Mouse (Mus musculus) heart, embryonic 16.5 days (tissue): ENCODE measurements around the gene Ppp1cb. TPM values are rescaled to one million over a fixed set of nuclear protein-coding genes. Genes with fewer than 3 reads are reported as not detected.

Experiments used
- ATAC-seq: fragments of 200-750 bp; cut with Nextera tagmentation; replicated peaks from 2 replicates; pipeline ENCODE4 v1.8.0; 2017; ENCODE audit warnings: moderate number of reproducible peaks; ENCODE audit not compliant: insufficient read depth, low FRiP score; ENCODE audit errors: extremely low read depth
- H3K27ac ChIP-seq: fragments of 300-500 bp; sonication (generic); 2 replicates; pipeline ENCODE4 v1.5.1; 2014; ENCODE audit warnings: mild to moderate bottlenecking, low read length, control low read depth, moderate library complexity
- H3K27me3 ChIP-seq: fragments of 300-500 bp; sonication (generic); 2 replicates; pipeline ENCODE4 v1.6.1; 2014; ENCODE audit warnings: low read length, mixed read lengths; ENCODE audit not compliant: control insufficient read depth, insufficient read depth
- H3K36me3 ChIP-seq: fragments of 300-500 bp; sonication (generic); 2 replicates; pipeline ENCODE4 v1.6.1; 2014; ENCODE audit not compliant: control insufficient read depth, insufficient read depth
- H3K4me1 ChIP-seq: fragments of 300-500 bp; sonication (generic); 2 replicates; pipeline ENCODE4 v1.6.1; 2014; ENCODE audit warnings: low read length, mixed read lengths; ENCODE audit not compliant: control insufficient read depth, insufficient read depth
- H3K4me2 ChIP-seq: fragments of 300-500 bp; sonication (generic); 2 replicates; pipeline ENCODE4 v1.6.1; 2014; ENCODE audit warnings: low read depth, mild to moderate bottlenecking, control low read depth, low read length
- H3K4me3 ChIP-seq: fragments of 300-500 bp; sonication (generic); 2 replicates; pipeline ENCODE4 v1.5.1; 2014; ENCODE audit warnings: mild to moderate bottlenecking, control low read depth, low read length
- H3K9ac ChIP-seq: fragments of 300-500 bp; sonication (generic); 2 replicates; pipeline ENCODE4 v1.6.1; 2014; ENCODE audit warnings: low read length, control low read depth
- H3K9me3 ChIP-seq: fragments of 300-500 bp; sonication (generic); replicated peaks from 2 replicates; pipeline ENCODE4 v1.6.1; 2016; ENCODE audit warnings: low read length; ENCODE audit not compliant: control insufficient read depth
- WGBS: fragments of 180-500 bp; shearing (Covaris S2); extraction: QIAGEN DNeasy Blood & Tissue Kit; methylation state at CpG from one replicate; pipeline ENCODE4 v1.1.7; 2014; 5-methylcytosine and 5-hydroxymethylcytosine counted together
- polyA plus RNA-seq: library from polyadenylated mRNA; unstranded; fragments of >200 nt; fragmentation: Nextera tagmentation; extraction: Ambion mirVana; gene quantifications from 2 replicates; pipeline ENCODE4 v1.2.1, GENCODE M21; 2015

Gene Ppp1cb
- polyA plus RNA-seq: 225 and 251 TPM in 2 replicates

- Histone ChIP-seq H3K4me1 (peaks cover 21% of the 10 kb centered on the region), H3K9ac (peak within 1 kb of the TSS; percentile 97), H3K4me2 (peak within 1 kb of the TSS; percentile 67), H3K27ac (peak within 1 kb of the TSS; percentile 98), H3K4me3 (peak within 1 kb of the TSS; percentile 93), H3K36me3 (no peaks in the 10 kb centered on the region), H3K9me3 (no peaks in the 10 kb centered on the region), H3K27me3 (no peaks in the 10 kb centered on the region)
- peak; percentile 97 for ATAC-seq
- WGBS: 1% methylated on average over 49 of the region's 54 CpGs
Measured at GRCm38 (mm10) chr5:32458408-32459143, at the start of gene Ppp1cb. TSS of gene Ppp1cb (plus strand) at chr5:32458843.

GRCm38 (mm10) chr5:32409747-32410146 lies 48.9 kb upstream of the Ppp1cb start:
- no peak for ATAC-seq
- no peaks in the 10 kb centered on the region for H3K27me3 ChIP-seq
- peaks cover 41% of the 10 kb centered on the region for H3K4me1 ChIP-seq
- no peak overlapping the region for H3K4me2 ChIP-seq
- no peak overlapping the region for H3K9ac ChIP-seq
- no peak overlapping the region for H3K27ac ChIP-seq
- H3K36me3 ChIP-seq: no peaks in the 10 kb centered on the region
- H3K9me3 ChIP-seq: no peaks in the 10 kb centered on the region
- WGBS: 36% methylated on average over 2 of the region's 2 CpGs
- no peak overlapping the region for H3K4me3 ChIP-seq

- WGBS: 46% methylated on average over 3 of the region's 3 CpGs
- ATAC-seq: no peak
Measured at GRCm38 (mm10) chr5:32410954-32411688, 47.5 kb upstream of the Ppp1cb start.

GRCm38 (mm10) chr5:32412186-32412950 lies 46.3 kb upstream of the Ppp1cb start:
- WGBS: 8% methylated on average over 1 of the region's 1 CpGs
- H3K36me3 ChIP-seq: no peaks in the 10 kb centered on the region
- H3K27me3 ChIP-seq: no peaks in the 10 kb centered on the region
- peaks cover 49% of the 10 kb centered on the region for H3K4me1 ChIP-seq
- ATAC-seq: peak; percentile 56
- H3K27ac ChIP-seq: peak overlapping the region; percentile 71
- H3K9me3 ChIP-seq: no peaks in the 10 kb centered on the region
- H3K4me3 ChIP-seq: no peak overlapping the region
- H3K9ac ChIP-seq: no peak overlapping the region
- H3K4me2 ChIP-seq: no peak overlapping the region

More at GRCm38 (mm10) chr5:32410954-32411688, 47.5 kb upstream of the Ppp1cb start:
- Histone ChIP-seq H3K4me3 (no peak overlapping the region), H3K27me3 (no peaks in the 10 kb centered on the region), H3K9ac (no peak overlapping the region), H3K4me2 (no peak overlapping the region), H3K27ac (no peak overlapping the region), H3K36me3 (no peaks in the 10 kb centered on the region), H3K9me3 (no peaks in the 10 kb centered on the region), H3K4me1 (peaks cover 40% of the 10 kb centered on the region)

GRCm38 (mm10) chr5:32413083-32413482 lies 45.6 kb upstream of the Ppp1cb start:
- no peak overlapping the region for H3K4me2 ChIP-seq
- peak overlapping the region; percentile 71 for H3K27ac ChIP-seq
- no peak for ATAC-seq
- peaks cover 54% of the 10 kb centered on the region for H3K4me1 ChIP-seq
- WGBS: 70% methylated on average over 2 of the region's 2 CpGs
- no peak overlapping the region for H3K4me3 ChIP-seq
- H3K9ac ChIP-seq: no peak overlapping the region
- H3K36me3 ChIP-seq: no peaks in the 10 kb centered on the region
- H3K27me3 ChIP-seq: no peaks in the 10 kb centered on the region
- no peaks in the 10 kb centered on the region for H3K9me3 ChIP-seq

GRCm38 (mm10) chr5:32413569-32413968 lies 45.1 kb upstream of the Ppp1cb start:
- H3K4me1 ChIP-seq: peaks cover 54% of the 10 kb centered on the region
- peak overlapping the region; percentile 71; the same call in 1 of the 2 replicates for H3K27ac ChIP-seq
- ATAC-seq: no peak

GRCm38 (mm10) chr5:32414461-32414985 lies 44.1 kb upstream of the Ppp1cb start:
- Histone ChIP-seq H3K4me3 (no peak overlapping the region), H3K9me3 (no peaks in the 10 kb centered on the region), H3K27me3 (no peaks in the 10 kb centered on the region), H3K4me1 (peaks cover 46% of the 10 kb centered on the region), H3K36me3 (no peaks in the 10 kb centered on the region), H3K27ac (peak overlapping the region; percentile 87), H3K4me2 (no peak overlapping the region), H3K9ac (peak overlapping the region; percentile 33)
- no peak for ATAC-seq
- WGBS: 55% methylated on average over 5 of the region's 5 CpGs

More at GRCm38 (mm10) chr5:32413569-32413968, 45.1 kb upstream of the Ppp1cb start:
- no peak overlapping the region for H3K4me2 ChIP-seq
- no peaks in the 10 kb centered on the region for H3K36me3 ChIP-seq
- H3K9ac ChIP-seq: no peak overlapping the region
- WGBS: 77% methylated on average over 2 of the region's 2 CpGs
- H3K4me3 ChIP-seq: no peak overlapping the region
- H3K27me3 ChIP-seq: no peaks in the 10 kb centered on the region
- H3K9me3 ChIP-seq: no peaks in the 10 kb centered on the region

- Histone ChIP-seq H3K36me3 (no peaks in the 10 kb centered on the region), H3K9me3 (no peaks in the 10 kb centered on the region), H3K4me3 (no peak overlapping the region), H3K4me2 (no peak overlapping the region), H3K27me3 (no peaks in the 10 kb centered on the region), H3K9ac (no peak overlapping the region), H3K27ac (peak overlapping the region; percentile 17; the same call in 1 of the 2 replicates), H3K4me1 (peaks cover 46% of the 10 kb centered on the region)
- WGBS: 80% methylated on average over 6 of the region's 6 CpGs
- no peak for ATAC-seq
Measured at GRCm38 (mm10) chr5:32415554-32415953, 43.1 kb upstream of the Ppp1cb start.
